Mouse (Mus musculus) C2C12 (cell line): ENCODE measurements around the gene Fto.

Experiments
- CEBPB ChIP-seq: IDR thresholded peaks from one replicate; pipeline ENCODE4 v1.6.1; 2011; ENCODE audit warnings: low read depth, mild to moderate bottlenecking, control low read depth, moderate library complexity
- CTCF ChIP-seq: IDR thresholded peaks from one replicate; pipeline ENCODE4 v1.5.1; 2011; ENCODE audit not compliant: control insufficient read depth, insufficient read depth, insufficient read length
- MYOG ChIP-seq: IDR thresholded peaks from one replicate; pipeline ENCODE4 v1.6.1; 2011; ENCODE audit not compliant: control insufficient read depth, insufficient read length; ENCODE audit errors: extremely low read depth
- USF1 ChIP-seq: IDR thresholded peaks from one replicate; pipeline ENCODE4 v1.6.1; 2011; ENCODE audit warnings: low read depth, mild to moderate bottlenecking, control low read depth, moderate library complexity

DNA sequence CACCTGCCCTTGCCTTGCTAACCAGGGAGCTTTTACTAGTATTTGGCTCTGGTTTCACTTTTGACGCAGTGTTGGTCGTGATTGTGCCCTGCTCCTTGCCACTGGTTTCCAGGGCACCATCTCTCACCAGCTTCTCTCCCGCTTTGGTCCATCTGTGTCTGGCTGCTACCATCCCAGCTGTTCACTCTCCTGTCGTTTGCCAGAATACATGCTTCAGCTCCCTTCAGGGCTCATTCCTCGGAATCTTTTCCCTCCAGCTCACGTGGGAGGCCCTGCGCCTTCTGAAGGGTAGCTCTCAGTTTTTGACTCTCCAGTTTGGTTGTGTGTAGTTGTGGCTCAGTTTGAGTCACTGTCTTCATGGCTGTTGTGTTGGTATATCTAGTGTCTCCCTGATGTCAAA is 37.3 kb downstream of the Fto start:
- no peak for TF ChIP-seq CTCF
- TF ChIP-seq USF1 = no peak
- TF ChIP-seq CEBPB = no peak
- TF ChIP-seq MYOG = no peak
